28 mouse cellular contexts compared by ENCODE assay signal in genomic region chr17:62210441-62211025, GRCm38 (mm10).
DNase-seq lines count a peak whose midpoint lies in the region; ATAC-seq and TF ChIP-seq lines count a peak whose summit lies in the region.
"Had no signal": no experiment of that assay in that cellular context is flagged by ENCODE, and none has a peak within 500 bp of the region (broad histone marks: within the 10 kb centered on the region; RNA-seq: fewer than 3 reads in every experiment).

No protein-coding gene starts in this region.

- no peaks in the 10 kb centered on the region for H3K27me3 ChIP-seq in kidney, postnatal 0 days (ENCODE audit: insufficient read depth, low read length)
- no peaks in the 10 kb centered on the region for H3K27me3 ChIP-seq in kidney, embryonic 14.5 days (ENCODE audit: control insufficient read depth, insufficient read depth, low read length)
- no peaks in the 10 kb centered on the region for H3K27me3 ChIP-seq in neural tube, embryonic 12.5 days (replicated peaks)
- no peaks in the 10 kb centered on the region for H3K27me3 ChIP-seq in neural tube, embryonic 14.5 days (ENCODE audit: control insufficient read depth, insufficient read depth, low read length)
- H3K27me3 ChIP-seq in heart, embryonic 11.5 days (ENCODE audit: control insufficient read depth, insufficient read depth, low read length) = no peaks in the 10 kb centered on the region
- H3K27me3 ChIP-seq: CH12.LX; embryonic facial prominence, embryonic 13.5 days; embryonic facial prominence, embryonic 15.5 days; forebrain, embryonic 12.5 days had no signal

- no peak for TF ChIP-seq CTCF in kidney, postnatal 0 days (IDR thresholded peaks at IDR 0.05; ENCODE audit: low read depth)

- H3K4me3 ChIP-seq in kidney, postnatal 0 days (replicated peaks; ENCODE audit: low read depth, low read length) = no peak overlapping the region
- no peak overlapping the region for H3K4me3 ChIP-seq in kidney, embryonic 14.5 days (ENCODE audit: low read length)
- H3K4me3 ChIP-seq in neural tube, embryonic 12.5 days = no peak overlapping the region
- H3K4me3 ChIP-seq in neural tube, embryonic 14.5 days (ENCODE audit: low read depth, low read length) = no peak overlapping the region
- no peak overlapping the region for H3K4me3 ChIP-seq in heart, embryonic 11.5 days (ENCODE audit: low read depth, low read length)
- H3K4me3 ChIP-seq: embryonic facial prominence, embryonic 13.5 days; embryonic facial prominence, embryonic 15.5 days; erythroblast, embryonic 14.5 days; forebrain, embryonic 10.5 days; forebrain, embryonic 12.5 days had no signal

- no peaks in the 10 kb centered on the region for H3K4me1 ChIP-seq in kidney, postnatal 0 days (replicated peaks; ENCODE audit: insufficient read depth, low read length)
- no peaks in the 10 kb centered on the region for H3K4me1 ChIP-seq in kidney, embryonic 14.5 days (ENCODE audit: control insufficient read depth, insufficient read depth, low read length)
- no peaks in the 10 kb centered on the region for H3K4me1 ChIP-seq in neural tube, embryonic 12.5 days
- H3K4me1 ChIP-seq in neural tube, embryonic 14.5 days (ENCODE audit: control insufficient read depth, insufficient read depth, low read length) = no peaks in the 10 kb centered on the region
- no peaks in the 10 kb centered on the region for H3K4me1 ChIP-seq in heart, embryonic 11.5 days (ENCODE audit: control insufficient read depth, insufficient read depth, low read length)
- H3K4me1 ChIP-seq: embryonic facial prominence, embryonic 13.5 days; embryonic facial prominence, embryonic 15.5 days; forebrain, embryonic 10.5 days; forebrain, embryonic 12.5 days had no signal

- H3K27ac ChIP-seq in kidney, postnatal 0 days = no peak overlapping the region
- H3K27ac ChIP-seq in kidney, embryonic 14.5 days (ENCODE audit: low read depth, low read length) = no peak overlapping the region
- no peak overlapping the region for H3K27ac ChIP-seq in neural tube, embryonic 12.5 days
- H3K27ac ChIP-seq in neural tube, embryonic 14.5 days (ENCODE audit: low read depth, low read length) = no peak overlapping the region
- H3K27ac ChIP-seq in heart, embryonic 11.5 days (ENCODE audit: low read depth, low read length) = no peak overlapping the region
- H3K27ac ChIP-seq: embryonic facial prominence, embryonic 13.5 days; embryonic facial prominence, embryonic 15.5 days; forebrain, embryonic 10.5 days; forebrain, embryonic 12.5 days had no signal

- no peaks in the 10 kb centered on the region for H3K9me3 ChIP-seq in kidney, postnatal 0 days (replicated peaks; ENCODE audit: low read length)
- no peaks in the 10 kb centered on the region for H3K9me3 ChIP-seq in kidney, embryonic 14.5 days (ENCODE audit: control insufficient read depth, low read length)
- no peaks in the 10 kb centered on the region for H3K9me3 ChIP-seq in neural tube, embryonic 12.5 days
- H3K9me3 ChIP-seq in neural tube, embryonic 14.5 days (ENCODE audit: control insufficient read depth, low read length) = no peaks in the 10 kb centered on the region
- no peaks in the 10 kb centered on the region for H3K9me3 ChIP-seq in heart, embryonic 11.5 days (replicated peaks; ENCODE audit: control insufficient read depth, low read length)
- H3K9me3 ChIP-seq: embryonic facial prominence, embryonic 13.5 days; embryonic facial prominence, embryonic 15.5 days; forebrain, embryonic 10.5 days; forebrain, embryonic 12.5 days; G1E had no signal

- WGBS in kidney, postnatal 0 days = 58% methylated on average over 9 of the region's 9 CpGs
- 59% methylated on average over 9 of the region's 9 CpGs for WGBS in kidney, embryonic 14.5 days
- WGBS in neural tube, embryonic 12.5 days = 75% methylated on average over 9 of the region's 9 CpGs
- WGBS in neural tube, embryonic 14.5 days = 65% methylated on average over 9 of the region's 9 CpGs
- 85% methylated on average over 9 of the region's 9 CpGs for WGBS in heart, embryonic 11.5 days (ENCODE audit: insufficient replicate concordance)

- ATAC-seq in kidney, postnatal 0 days (replicated peaks; ENCODE audit: low FRiP score, low read depth) = no peak
- no peak for ATAC-seq in kidney, embryonic 14.5 days (ENCODE audit: low FRiP score, low TSS enrichment)
- peak; percentile 33; the same call in 1 of the 2 replicates for ATAC-seq in neural tube, embryonic 12.5 days (ENCODE audit: low FRiP score, low read depth)
- ATAC-seq in neural tube, embryonic 14.5 days (ENCODE audit: low read depth) = peak; percentile 61; the same call in 1 of the 2 replicates
- ATAC-seq in heart, embryonic 11.5 days (replicated peaks; ENCODE audit: insufficient number of reproducible peaks, low FRiP score, low TSS enrichment) = no peak
- ATAC-seq: activated CD4-positive, CD25-positive, alpha-beta regulatory T cell, adult 4 months; CD4-positive, CD25-positive, alpha-beta regulatory T cell, adult 4 months; forebrain, embryonic 14.5 days; Patski had no signal

- DNase-seq in kidney, postnatal 0 days (ENCODE audit: low spot score) = peak; percentile 39
- no peak for DNase-seq in neural tube, embryonic 10.5 days (ENCODE audit: extremely low spot score, low spot score)
- DNase-seq in left cerebral cortex, adult 8-10 months (ENCODE audit: low spot score in 2 of 2) = no peak
- DNase-seq: adrenal gland, adult 8-10 months; adrenal gland, postnatal 25 days; B cell, adult 2 months; cerebellum, adult 11 months; cerebellum, adult 18-20 months; cerebellum, adult 8-10 months; cerebellum, adult 9-11 months; cerebellum, postnatal 14 days; cerebellum, postnatal 36 days; embryo, embryonic 11 days had no signal

- no peak overlapping the region for H3K4me2 ChIP-seq in kidney, postnatal 0 days (ENCODE audit: low read length)
- no peak overlapping the region for H3K4me2 ChIP-seq in kidney, embryonic 14.5 days (replicated peaks; ENCODE audit: low read depth, low read length)
- H3K4me2 ChIP-seq in neural tube, embryonic 12.5 days (replicated peaks) = no peak overlapping the region
- H3K4me2 ChIP-seq in neural tube, embryonic 14.5 days (ENCODE audit: low read depth, low read length) = no peak overlapping the region
- H3K4me2 ChIP-seq in heart, embryonic 11.5 days = no peak overlapping the region
- H3K4me2 ChIP-seq: embryonic facial prominence, embryonic 13.5 days; embryonic facial prominence, embryonic 15.5 days; forebrain, embryonic 12.5 days had no signal

- no peak overlapping the region for H3K9ac ChIP-seq in kidney, postnatal 0 days (ENCODE audit: low read depth, low read length)
- H3K9ac ChIP-seq in kidney, embryonic 14.5 days (ENCODE audit: low read depth, low read length) = no peak overlapping the region
- H3K9ac ChIP-seq in neural tube, embryonic 12.5 days = no peak overlapping the region
- no peak overlapping the region for H3K9ac ChIP-seq in neural tube, embryonic 14.5 days (replicated peaks; ENCODE audit: low read depth, low read length)
- no peak overlapping the region for H3K9ac ChIP-seq in heart, embryonic 11.5 days (ENCODE audit: low read depth, low read length)
- H3K9ac ChIP-seq: embryonic facial prominence, embryonic 13.5 days; embryonic facial prominence, embryonic 15.5 days; forebrain, embryonic 12.5 days had no signal

- H3K36me3 ChIP-seq in kidney, postnatal 0 days (ENCODE audit: insufficient read depth, low read length) = no peaks in the 10 kb centered on the region
- no peaks in the 10 kb centered on the region for H3K36me3 ChIP-seq in kidney, embryonic 14.5 days (ENCODE audit: control insufficient read depth, insufficient read depth, low read length)
- no peaks in the 10 kb centered on the region for H3K36me3 ChIP-seq in neural tube, embryonic 12.5 days
- H3K36me3 ChIP-seq in neural tube, embryonic 14.5 days (ENCODE audit: control insufficient read depth, insufficient read depth, low read length) = no peaks in the 10 kb centered on the region
- H3K36me3 ChIP-seq in heart, embryonic 11.5 days (ENCODE audit: control insufficient read depth, insufficient read depth, low read length) = no peaks in the 10 kb centered on the region
- H3K36me3 ChIP-seq: embryonic facial prominence, embryonic 13.5 days; embryonic facial prominence, embryonic 15.5 days; forebrain, embryonic 10.5 days; forebrain, embryonic 12.5 days; G1E had no signal

Comparison
In these comparisons a context has a peak if more than half of its experiments do, and no peak if none do; other contexts are left out.
1. ATAC-seq: peak in neural tube, embryonic 12.5 days (single experiment) and neural tube, embryonic 14.5 days (single experiment); none in kidney, postnatal 0 days (single experiment), kidney, embryonic 14.5 days (single experiment) and heart, embryonic 11.5 days (single experiment).